Mouse (Mus musculus): ENCODE measurements around the gene Mtf1.

DNA sequence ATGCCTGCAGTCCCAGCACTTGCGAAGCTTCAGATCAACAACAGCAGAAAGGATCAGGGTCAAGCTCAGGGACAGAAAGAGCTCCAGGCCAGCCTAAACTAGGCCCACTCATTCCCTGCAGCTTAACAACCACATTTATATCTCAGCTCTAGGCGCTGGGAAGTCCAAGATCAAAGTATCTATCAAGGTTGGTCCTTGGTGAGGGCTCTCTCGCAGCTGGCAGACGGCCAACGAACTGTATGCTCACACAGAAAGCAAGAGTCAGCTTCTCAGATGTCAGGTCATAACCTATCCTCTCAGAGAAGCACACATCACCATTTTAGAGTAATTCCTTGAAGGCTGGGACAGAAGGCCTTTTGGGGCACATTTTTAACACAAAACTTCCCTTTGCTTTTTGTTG is 56.5 kb downstream of the Mtf1 start:
- TF ChIP-seq POLR2AphosphoS2 (IDR thresholded peaks at IDR 0.05; ENCODE audit: low read length) (no peak), POLR2A (IDR thresholded peaks at IDR 0.05; ENCODE audit: control insufficient read depth in 1 of 2, insufficient read depth in 1 of 2, low read depth in 1 of 2, low read length in 2 of 2, poor library complexity in 1 of 2) (no peak), CTCF (IDR thresholded peaks at IDR 0.05 in 2 of 3, conservative IDR thresholded peaks at IDR 0.05 in 1 of 3; ENCODE audit: control insufficient read depth in 1 of 3, insufficient read depth in 1 of 3, low read depth in 2 of 3, low read length in 3 of 3, poor library complexity in 1 of 3, severe bottlenecking in 1 of 3) (no peak), CHD2 (IDR thresholded peaks at IDR 0.05; ENCODE audit: low read length) (no peak), GABPA (IDR thresholded peaks at IDR 0.05; ENCODE audit: low read depth, low read length) (no peak), HCFC1 (IDR thresholded peaks at IDR 0.05; ENCODE audit: low read depth, low read length) (no peak)

Measured in MEL (cell line).